Mouse (Mus musculus): ENCODE data around the gene Adcy1.

DNA sequence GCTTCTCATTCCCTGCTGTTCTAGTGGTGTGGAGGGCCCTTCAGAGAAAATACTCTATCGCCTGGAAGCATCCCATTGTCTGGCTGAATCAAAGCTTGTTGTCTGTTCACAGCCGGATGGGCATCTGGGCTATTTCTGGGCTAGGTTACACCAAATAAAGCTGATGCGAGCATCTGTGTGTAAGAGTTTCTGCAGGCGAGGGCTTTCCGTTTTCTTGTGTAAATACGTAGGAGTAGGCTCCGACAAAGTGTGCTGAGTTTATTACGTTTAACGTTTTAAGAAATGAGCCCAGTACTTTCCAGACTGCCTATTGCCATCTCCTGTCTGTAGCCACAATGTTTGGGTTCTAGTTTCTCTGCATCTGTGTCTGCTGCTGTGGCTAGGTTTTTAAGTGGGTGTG is 51.0 kb downstream of the Adcy1 start:
- no peak for TF ChIP-seq CTCF (IDR thresholded peaks at IDR 0.05; ENCODE audit: low read depth, low read length)
- TF ChIP-seq POLR2A (IDR thresholded peaks at IDR 0.05; ENCODE audit: borderline replicate concordance, low read depth, low read length) = no peak

All from bone marrow macrophage, adult 2 months (primary cell).